Mouse (Mus musculus) hindbrain, embryonic 14.5 days (tissue): ENCODE results near the gene Gm43191. TPM values are rescaled to one million over a fixed set of nuclear protein-coding genes. Genes with fewer than 3 reads are reported as not detected.

Experiments used
- ATAC-seq: fragments of 200-750 bp; cut with Nextera tagmentation; 2 replicates; pipeline ENCODE4 v1.8.0; 2017; ENCODE audit warnings: moderate number of reproducible peaks, mild to moderate bottlenecking, moderate TSS enrichment, moderate library complexity; ENCODE audit not compliant: low FRiP score
- DNase-seq: peaks from one replicate; pipeline ENCODE4 v3.0.0-alpha.2; 2015; ENCODE audit warnings: low spot score
- H3K27ac ChIP-seq: fragments of 300-500 bp; sonication (generic); 2 replicates; pipeline ENCODE4 v1.5.1; 2014; ENCODE audit warnings: mild to moderate bottlenecking, moderate library complexity
- H3K27me3 ChIP-seq: fragments of 300-500 bp; sonication (generic); 2 replicates; pipeline ENCODE4 v1.6.1; 2014; ENCODE audit warnings: mild to moderate bottlenecking, low read length, mixed read lengths; ENCODE audit not compliant: control insufficient read depth, insufficient read depth
- H3K36me3 ChIP-seq: fragments of 300-500 bp; sonication (generic); replicated peaks from 2 replicates; pipeline ENCODE4 v1.6.1; 2014; ENCODE audit not compliant: control insufficient read depth, insufficient read depth
- H3K4me1 ChIP-seq: fragments of 300-500 bp; sonication (generic); replicated peaks from 2 replicates; pipeline ENCODE4 v1.6.1; 2014; ENCODE audit warnings: antibody characterized with exemption, low read length, mixed read lengths; ENCODE audit not compliant: control insufficient read depth, insufficient read depth
- H3K4me2 ChIP-seq: fragments of 300-500 bp; sonication (generic); replicated peaks from 2 replicates; pipeline ENCODE4 v1.6.1; 2014; ENCODE audit warnings: mild to moderate bottlenecking, moderate library complexity
- H3K4me3 ChIP-seq: fragments of 300-500 bp; sonication (generic); replicated peaks from 2 replicates; pipeline ENCODE4 v1.5.1; 2014; ENCODE audit warnings: mild to moderate bottlenecking, low read length
- H3K9ac ChIP-seq: fragments of 300-500 bp; sonication (generic); 2 replicates; pipeline ENCODE4 v1.6.1; 2014
- H3K9me3 ChIP-seq: fragments of 300-500 bp; sonication (generic); 2 replicates; pipeline ENCODE4 v1.6.1; 2016; ENCODE audit warnings: low read length; ENCODE audit not compliant: control insufficient read depth
- WGBS: fragments of 180-500 bp; shearing (Covaris S2); extraction: QIAGEN DNeasy Blood & Tissue Kit; methylation state at CpG from one replicate; pipeline ENCODE4 v1.1.7; 2014; 5-methylcytosine and 5-hydroxymethylcytosine counted together
- polyA plus RNA-seq: library from polyadenylated mRNA; unstranded; fragments of >200 nt; fragmentation: Nextera tagmentation; extraction: Ambion mirVana; gene quantifications from 2 replicates; pipeline ENCODE4 v1.2.1, GENCODE M21; 2014

The Gm43191 gene
- polyA plus RNA-seq, 1 experiment from 2014 or later, result not detected

- H3K9ac ChIP-seq, result no peak overlapping the region
- no peaks in the 10 kb centered on the region for H3K9me3 ChIP-seq
- ATAC-seq (no peak), DNase-seq (no peak)
- H3K27me3 ChIP-seq, result no peaks in the 10 kb centered on the region
- no peak overlapping the region for H3K4me3 ChIP-seq
- H3K36me3 ChIP-seq, result peaks cover 10% of the 10 kb centered on the region; the same call in 1 of the 2 replicates
- no peak overlapping the region for H3K4me2 ChIP-seq
- no peak overlapping the region for H3K27ac ChIP-seq
- 0 out of 2 replicates have a peak, but pooled peaks cover 14% of the 10 kb centered on the region for H3K4me1 ChIP-seq
- WGBS, result 69% methylated on average over 5 of the region's 5 CpGs
Observed at GRCm38 (mm10) chr3:116653278-116653945, 27.6 kb downstream of the Gm43191 start.

GRCm38 (mm10) chr3:116652033-116652446 lies 29.0 kb downstream of the Gm43191 start:
- H3K4me2 ChIP-seq, result no peak overlapping the region
- H3K36me3 ChIP-seq, result peaks cover 18% of the 10 kb centered on the region
- WGBS, result 42% methylated on average over 3 of the region's 3 CpGs
- no peak overlapping the region for H3K4me3 ChIP-seq
- no peaks in the 10 kb centered on the region for H3K9me3 ChIP-seq
- no peak overlapping the region for H3K27ac ChIP-seq
- H3K27me3 ChIP-seq, result no peaks in the 10 kb centered on the region
- no peak overlapping the region for H3K9ac ChIP-seq
- DNase-seq, result no peak
- no peak; the same call in 1 of the 2 replicates for ATAC-seq
- 0 out of 2 replicates have a peak, but pooled peaks cover 14% of the 10 kb centered on the region for H3K4me1 ChIP-seq

GRCm38 (mm10) chr3:116650698-116651097 lies 30.4 kb downstream of the Gm43191 start:
- 0 out of 2 replicates have a peak, but pooled peaks cover 9% of the 10 kb centered on the region for H3K4me1 ChIP-seq
- no peak overlapping the region for H3K4me3 ChIP-seq
- H3K36me3 ChIP-seq, result peaks cover 29% of the 10 kb centered on the region
- H3K27me3 ChIP-seq, result no peaks in the 10 kb centered on the region
- H3K27ac ChIP-seq, result no peak overlapping the region
- 98% methylated on average over 9 of the region's 9 CpGs for WGBS
- no peak for DNase-seq
- no peak overlapping the region for H3K4me2 ChIP-seq
- no peak overlapping the region for H3K9ac ChIP-seq
- ATAC-seq, result no peak
- no peaks in the 10 kb centered on the region for H3K9me3 ChIP-seq

- Histone ChIP-seq H3K4me3 (no peak overlapping the region), H3K4me1 (0 out of 2 replicates have a peak, but pooled peaks cover 8% of the 10 kb centered on the region), H3K27ac (no peak overlapping the region), H3K27me3 (no peaks in the 10 kb centered on the region), H3K9ac (no peak overlapping the region), H3K4me2 (no peak overlapping the region), H3K9me3 (no peaks in the 10 kb centered on the region), H3K36me3 (peaks cover 47% of the 10 kb centered on the region)
- WGBS, result 97% methylated on average over 7 of the region's 7 CpGs
- DNase-seq (no peak), ATAC-seq (no peak)
Observed at GRCm38 (mm10) chr3:116648805-116649204, 32.3 kb downstream of the Gm43191 start.

GRCm38 (mm10) chr3:116646387-116646786 lies 34.7 kb downstream of the Gm43191 start:
- no peak for ATAC-seq
- no peak overlapping the region for H3K4me2 ChIP-seq

GRCm38 (mm10) chr3:116642373-116642772 lies 38.7 kb downstream of the Gm43191 start:
- Histone ChIP-seq H3K36me3 (peaks cover 95% of the 10 kb centered on the region), H3K4me3 (no peak overlapping the region), H3K4me1 (no peaks in the 10 kb centered on the region), H3K27ac (no peak overlapping the region), H3K4me2 (no peak overlapping the region), H3K9ac (no peak overlapping the region), H3K27me3 (no peaks in the 10 kb centered on the region), H3K9me3 (no peaks in the 10 kb centered on the region)
- ATAC-seq (no peak), DNase-seq (no peak)
- 95% methylated on average over 2 of the region's 2 CpGs for WGBS

More at GRCm38 (mm10) chr3:116646387-116646786, 34.7 kb downstream of the Gm43191 start:
- 88% methylated on average over 1 of the region's 1 CpGs for WGBS
- Histone ChIP-seq H3K27ac (no peak overlapping the region), H3K36me3 (peaks cover 70% of the 10 kb centered on the region), H3K27me3 (no peaks in the 10 kb centered on the region), H3K9me3 (no peaks in the 10 kb centered on the region), H3K4me3 (no peak overlapping the region), H3K4me1 (no peaks in the 10 kb centered on the region), H3K9ac (no peak overlapping the region)
- DNase-seq, result no peak

GRCm38 (mm10) chr3:116641811-116642371 lies 39.2 kb downstream of the Gm43191 start:
- Histone ChIP-seq H3K4me2 (no peak overlapping the region), H3K9ac (no peak overlapping the region), H3K9me3 (no peaks in the 10 kb centered on the region), H3K4me1 (no peaks in the 10 kb centered on the region), H3K36me3 (peaks cover 95% of the 10 kb centered on the region), H3K27me3 (no peaks in the 10 kb centered on the region), H3K4me3 (no peak overlapping the region), H3K27ac (no peak overlapping the region)
- ATAC-seq (no peak), DNase-seq (no peak)
- 93% methylated on average over 6 of the region's 6 CpGs for WGBS

- no peak for ATAC-seq
- H3K9me3 ChIP-seq, result no peaks in the 10 kb centered on the region
- peaks cover 97% of the 10 kb centered on the region for H3K36me3 ChIP-seq
- DNase-seq, result no peak
- H3K27ac ChIP-seq, result no peak overlapping the region
- no peaks in the 10 kb centered on the region for H3K4me1 ChIP-seq
- no peak overlapping the region for H3K4me3 ChIP-seq
- no peaks in the 10 kb centered on the region for H3K27me3 ChIP-seq
- H3K9ac ChIP-seq, result no peak overlapping the region
- H3K4me2 ChIP-seq, result no peak overlapping the region
- 83% methylated on average over 1 of the region's 1 CpGs for WGBS
Observed at GRCm38 (mm10) chr3:116640024-116640423, 41.0 kb downstream of the Gm43191 start.

GRCm38 (mm10) chr3:116638572-116638971 lies 42.5 kb downstream of the Gm43191 start:
- DNase-seq (no peak), ATAC-seq (no peak)
- Histone ChIP-seq H3K36me3 (peaks cover 99% of the 10 kb centered on the region), H3K4me2 (no peak overlapping the region), H3K27ac (no peak overlapping the region), H3K9ac (no peak overlapping the region), H3K27me3 (no peaks in the 10 kb centered on the region), H3K4me3 (no peak overlapping the region), H3K9me3 (no peaks in the 10 kb centered on the region), H3K4me1 (no peaks in the 10 kb centered on the region)
- WGBS, result 91% methylated on average over 7 of the region's 7 CpGs
